Mouse (Mus musculus) stomach, postnatal 0 days (tissue): ENCODE measurements around the gene Gla. TPM values are rescaled to one million over a fixed set of nuclear protein-coding genes. Genes with fewer than 3 reads are reported as not detected.
"Not testable (repeated sequence)": the region's sequence is repeated elsewhere in the genome, so short reads cannot be mapped to it uniquely, and the experiment has no call there.

Experiments used
- ATAC-seq: fragments of 200-750 bp; cut with Nextera tagmentation; 2 replicates; pipeline ENCODE4 v1.8.0; 2017; ENCODE audit not compliant: low FRiP score, low TSS enrichment
- DNase-seq: peaks from one replicate; pipeline ENCODE4 v3.0.0-alpha.2; 2016; ENCODE audit warnings: low spot score
- H3K27ac ChIP-seq: fragments of 300-500 bp; sonication (generic); replicated peaks from 2 replicates; pipeline ENCODE4 v1.5.1; 2014; ENCODE audit warnings: mild to moderate bottlenecking, control low read depth
- H3K27me3 ChIP-seq: fragments of 300-500 bp; sonication (generic); 2 replicates; pipeline ENCODE4 v1.6.1; 2014; ENCODE audit warnings: low read length; ENCODE audit not compliant: control insufficient read depth, insufficient read depth
- H3K36me3 ChIP-seq: fragments of 300-500 bp; sonication (generic); 2 replicates; pipeline ENCODE4 v1.6.1; 2014; ENCODE audit warnings: low read length, mixed read lengths; ENCODE audit not compliant: control insufficient read depth, insufficient read depth
- H3K4me1 ChIP-seq: fragments of 300-500 bp; sonication (generic); replicated peaks from 2 replicates; pipeline ENCODE4 v1.6.1; 2014; ENCODE audit warnings: antibody characterized with exemption; ENCODE audit not compliant: control insufficient read depth, insufficient read depth
- H3K4me2 ChIP-seq: fragments of 300-500 bp; sonication (generic); replicated peaks from 2 replicates; pipeline ENCODE4 v1.6.1; 2014; ENCODE audit warnings: low read depth, mild to moderate bottlenecking, control low read depth, moderate library complexity
- H3K4me3 ChIP-seq: fragments of 300-500 bp; sonication (generic); 2 replicates; pipeline ENCODE4 v1.5.1; 2014; ENCODE audit warnings: low read depth, low read length, control low read depth
- H3K9ac ChIP-seq: fragments of 300-500 bp; sonication (generic); 2 replicates; pipeline ENCODE4 v1.6.1; 2014; ENCODE audit warnings: mild to moderate bottlenecking, low read length, control low read depth, mixed read lengths
- H3K9me3 ChIP-seq: fragments of 300-500 bp; sonication (generic); 2 replicates; pipeline ENCODE4 v1.6.1; 2016; ENCODE audit warnings: low read length; ENCODE audit not compliant: control insufficient read depth
- CTCF ChIP-seq: IDR thresholded peaks from 2 replicates; pipeline ENCODE4 v1.5.1; 2016; ENCODE audit warnings: antibody characterized with exemption, low read depth, mild to moderate bottlenecking, moderate library complexity
- EP300 ChIP-seq: optimal IDR thresholded peaks from 2 replicates; pipeline ENCODE3; 2016; ENCODE audit warnings: antibody characterized with exemption
- whole genome bisulfite sequencing: fragments of 180-500 bp; shearing (Covaris S2); extraction: QIAGEN DNeasy Blood & Tissue Kit; methylation state at CpG from one replicate; pipeline ENCODE4 v1.1.7; 2014; 5-methylcytosine and 5-hydroxymethylcytosine counted together
- polyA plus RNA-seq: library from polyadenylated mRNA; unstranded; fragments of >200 nt; fragmentation: Nextera tagmentation; extraction: Ambion mirVana; gene quantifications from 2 replicates; pipeline ENCODE4 v1.2.1, GENCODE M21; 2015

Gla gene
- polyA plus RNA-seq, 1 experiment from 2014 or later: 3.6 TPM

DNA sequence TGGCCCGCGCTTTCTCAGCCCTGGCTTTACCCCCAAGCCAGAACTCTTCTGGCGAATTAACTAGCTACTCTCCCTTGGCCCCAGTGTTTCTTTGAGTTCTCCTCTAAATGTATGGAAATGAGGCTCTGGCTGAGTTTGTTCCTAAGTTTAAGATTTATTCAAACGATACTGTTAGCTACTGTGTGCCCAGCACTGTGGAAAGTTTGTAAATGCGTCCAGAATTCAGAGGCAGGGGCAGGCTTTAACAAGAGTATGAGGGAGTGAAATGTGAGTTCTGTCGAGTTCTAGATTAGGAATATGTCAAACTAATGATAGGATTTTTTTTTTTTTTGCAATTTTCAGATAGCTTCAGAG, 59.0 kb downstream of the Gla start:
- TF ChIP-seq EP300: no peak
- TF ChIP-seq CTCF: no peak
- Histone ChIP-seq H3K4me3 (peak overlapping the region; percentile 47), H3K9ac (peak overlapping the region; percentile 61; the same call in 1 of the 2 replicates), H3K27me3 (no peaks in the 10 kb centered on the region), H3K36me3 (no peaks in the 10 kb centered on the region), H3K9me3 (no peaks in the 10 kb centered on the region), H3K4me1 (no peaks in the 10 kb centered on the region), H3K4me2 (peak overlapping the region; percentile 44), H3K27ac (peak overlapping the region; percentile 88)
- DNase-seq (no peak), ATAC-seq (0 out of 2 replicates have a peak, but pooled peaks have one; percentile 8)
- 19% methylated on average over 6 of the region's 6 CpGs for WGBS

DNA sequence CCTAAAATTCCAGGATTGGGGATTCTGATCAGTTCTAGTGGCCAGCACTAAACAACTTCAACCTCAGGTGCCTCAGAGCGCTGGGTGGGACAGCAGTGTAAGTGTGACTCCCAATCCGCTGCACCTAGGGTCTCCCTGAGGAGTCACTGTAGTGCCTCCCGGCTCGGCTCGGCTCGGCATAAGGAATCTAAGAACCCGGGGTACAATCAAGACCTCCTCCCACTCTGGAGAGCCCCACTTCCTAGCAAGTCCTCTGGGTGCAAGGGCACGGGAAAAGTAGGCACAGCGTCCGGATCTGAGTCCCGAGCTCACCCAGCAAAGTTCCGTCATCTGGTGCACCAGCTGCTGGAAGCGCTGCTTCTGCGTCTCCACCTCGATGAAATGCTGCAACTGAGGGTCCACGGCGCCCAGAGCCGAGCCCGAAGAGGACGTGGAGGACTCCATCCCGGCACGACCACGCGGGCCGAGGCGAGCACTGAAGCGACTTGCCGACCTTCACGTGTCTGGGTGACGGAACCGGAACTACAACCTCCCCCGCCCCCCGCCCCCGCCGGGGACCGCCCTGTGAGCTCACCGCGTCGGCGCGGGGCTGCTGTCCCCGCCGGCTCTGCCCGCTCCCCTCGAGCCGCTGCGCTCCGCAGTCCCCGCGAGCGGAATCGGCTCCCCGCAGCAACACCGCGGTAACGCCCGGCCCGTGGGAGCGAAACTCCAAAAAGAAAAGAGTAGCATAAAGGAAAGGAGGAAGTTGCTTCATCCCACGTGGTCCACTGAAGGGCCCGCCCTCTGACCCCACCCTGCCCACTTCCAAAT, 59.6 kb downstream of the Gla start, which contains the start of gene Timm8a1:
Timm8a1 (minus strand) TSS at position 721 of the 810 bp plus-strand sequence.
- Histone ChIP-seq H3K27me3 (no peaks in the 10 kb centered on the region), H3K4me2 (peak within 1 kb of the TSS; percentile 58), H3K9ac (peak within 1 kb of the TSS; percentile 61), H3K27ac (peak within 1 kb of the TSS; percentile 88), H3K4me3 (peak within 1 kb of the TSS; percentile 47), H3K4me1 (no peaks in the 10 kb centered on the region), H3K36me3 (no peaks in the 10 kb centered on the region), H3K9me3 (no peaks in the 10 kb centered on the region)
- WGBS: 21% methylated on average over 31 of the region's 61 CpGs
- peak; percentile 85 for DNase-seq
- no peak for TF ChIP-seq CTCF
- TF ChIP-seq EP300: no peak
- ATAC-seq: peak; percentile 94

DNA sequence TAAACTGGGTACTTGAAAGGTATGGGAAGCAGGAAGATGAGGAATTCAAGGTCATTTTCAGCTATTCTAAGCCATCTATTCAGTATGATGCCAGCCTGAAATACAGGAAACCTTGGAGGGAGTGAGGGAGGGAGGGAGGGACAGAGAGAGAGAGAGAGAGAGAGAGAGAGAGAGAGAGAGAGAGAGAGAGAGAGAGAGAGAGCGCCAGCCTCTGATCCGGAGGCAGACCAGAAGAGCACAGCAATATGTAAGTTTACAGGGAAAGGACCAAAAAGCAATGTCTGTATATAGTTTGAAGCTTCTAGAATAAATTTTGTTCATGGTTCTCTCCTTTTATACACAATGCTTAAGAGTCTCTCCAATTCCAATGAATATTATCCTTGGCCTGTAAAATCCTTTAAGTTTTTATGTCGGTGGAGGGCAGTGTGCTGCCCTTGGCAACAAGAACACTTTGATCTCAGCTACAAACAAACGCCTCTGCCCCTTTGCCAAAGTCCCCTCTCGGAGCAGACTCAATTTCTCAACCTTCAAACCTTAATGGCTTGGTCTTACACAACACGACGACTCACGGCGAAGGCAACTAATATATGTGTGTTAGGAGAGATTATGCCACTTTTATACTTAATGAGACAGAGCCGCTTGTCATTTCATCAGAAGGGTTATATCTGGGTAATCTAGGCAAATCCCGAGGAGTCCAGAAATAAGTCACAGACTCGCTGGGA, 60.4 kb downstream of the Gla start:
- H3K27ac ChIP-seq: peak overlapping the region; percentile 67
- DNase-seq: peak; percentile 14

DNA sequence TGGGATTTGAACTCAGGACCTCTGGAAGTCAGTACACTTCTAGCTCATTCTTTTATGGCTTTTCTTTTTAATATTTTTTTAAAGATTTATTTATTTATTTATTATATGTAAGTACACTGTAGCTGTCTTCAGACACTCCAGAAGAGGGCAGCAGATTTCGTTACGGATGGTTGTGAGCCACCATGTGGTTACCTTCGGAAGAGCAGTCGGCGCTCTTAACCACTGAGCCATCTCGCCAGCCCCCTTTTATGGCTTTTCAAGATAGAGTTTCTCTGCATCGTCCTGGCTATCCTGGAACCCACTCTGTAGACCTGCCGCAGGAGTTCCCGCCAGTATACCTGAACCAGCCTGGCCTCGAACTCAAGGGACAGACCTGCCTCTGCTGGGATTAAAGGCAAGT, 61.1 kb downstream of the Gla start:
- H3K27me3 ChIP-seq, H3K9ac ChIP-seq, H3K27ac ChIP-seq, H3K4me1 ChIP-seq, H3K4me3 ChIP-seq, H3K4me2 ChIP-seq, H3K36me3 ChIP-seq, DNase-seq, H3K9me3 ChIP-seq, ATAC-seq: not testable (repeated sequence)
- peak; percentile 49 for TF ChIP-seq CTCF
- 86% methylated on average over 10 of the region's 10 CpGs for WGBS

More for the DNA sequence above, 60.4 kb downstream of the Gla start:
- Histone ChIP-seq H3K4me3 (peak overlapping the region; percentile 47), H3K27me3 (no peaks in the 10 kb centered on the region), H3K4me2 (peak overlapping the region; percentile 58), H3K9me3 (no peaks in the 10 kb centered on the region), H3K9ac (peak overlapping the region; percentile 61), H3K36me3 (no peaks in the 10 kb centered on the region), H3K4me1 (no peaks in the 10 kb centered on the region)
- no peak for ATAC-seq
- 26% methylated on average over 12 of the region's 12 CpGs for WGBS
- 0 out of 2 replicates have a peak, but pooled peaks have one; percentile 18 for TF ChIP-seq CTCF
- no peak for TF ChIP-seq EP300

Other genes with a start within 250 kb of the Gla start
- gene Drp2, start 196.6 kb downstream of the Gla start, polyA plus RNA-seq: 0.35 and 0.41 TPM in 2 replicates
- gene Taf7l, start 124.6 kb downstream of the Gla start, polyA plus RNA-seq: not detected in 2 replicates
- gene Timm8a1, start 59.3 kb downstream of the Gla start, polyA plus RNA-seq: 63.1 and 63.4 TPM in 2 replicates
- gene Btk, start 17.6 kb downstream of the Gla start, polyA plus RNA-seq: 0.72 and 0.74 TPM in 2 replicates
- 419 and 471 TPM in 2 replicates for gene Rpl36a, start 15.5 kb downstream of the Gla start, polyA plus RNA-seq
- gene Hnrnph2, start 54 bp upstream of the Gla start, polyA plus RNA-seq: 65.3 and 67.2 TPM in 2 replicates
- 1.3 and 1.4 TPM in 2 replicates for gene Armcx4, start 85.4 kb upstream of the Gla start, polyA plus RNA-seq
- 14.9 and 15.2 TPM in 2 replicates for gene Armcx1, start 116.8 kb upstream of the Gla start, polyA plus RNA-seq
- 8.7 and 9.9 TPM in 2 replicates for gene Armcx6, start 150.3 kb upstream of the Gla start, polyA plus RNA-seq
- gene Armcx3, start 155.5 kb upstream of the Gla start, polyA plus RNA-seq: 38.8 and 40.0 TPM in 2 replicates
- 19.3 and 19.9 TPM in 2 replicates for gene Armcx2, start 208.1 kb upstream of the Gla start, polyA plus RNA-seq